Mouse (Mus musculus) liver, postnatal 0 days (tissue): ENCODE results near the gene Tmem98.

Experiments used
- CTCF ChIP-seq: sonication (generic); IDR thresholded peaks from 2 replicates; pipeline ENCODE4 v1.5.1; 2016; ENCODE audit warnings: antibody characterized with exemption, low read depth
- EP300 ChIP-seq: IDR thresholded peaks from 2 replicates; pipeline ENCODE4 v1.6.1; 2016; ENCODE audit warnings: antibody characterized with exemption, low read depth, mild to moderate bottlenecking

DNA sequence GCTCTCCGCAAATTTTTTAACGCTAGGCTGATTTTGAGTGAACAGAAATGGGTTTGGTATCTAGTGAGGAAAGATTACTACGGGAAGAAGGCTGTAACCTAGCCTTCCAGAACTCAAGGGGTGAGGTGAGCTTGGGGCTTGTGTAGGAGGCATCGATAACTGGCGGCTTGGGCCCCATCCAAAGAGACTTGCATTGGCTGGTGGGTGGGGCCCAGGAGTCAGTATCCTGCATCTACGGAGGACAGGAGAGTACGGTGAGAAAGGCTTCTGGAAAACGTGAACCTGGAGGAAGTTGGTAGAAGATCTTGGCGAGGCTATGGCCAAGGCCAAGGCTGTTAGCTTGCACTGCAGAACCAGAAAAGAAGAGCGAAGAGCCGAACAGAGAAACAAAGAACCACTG is 44.5 kb downstream of the Tmem98 start:
- TF ChIP-seq CTCF (no peak), EP300 (no peak)
